Mouse (Mus musculus): ENCODE results near the gene Myl3.

- no peak for TF ChIP-seq CTCF (IDR thresholded peaks at IDR 0.05; ENCODE audit: low read depth)
- TF ChIP-seq EP300 (optimal IDR thresholded peaks at IDR 0.05): no peak
These were observed 19.6 kb upstream of the Myl3 start for GRCm38 (mm10) chr9:110722060-110722459.

Measured in stomach, postnatal 0 days (tissue).